Mouse (Mus musculus): ENCODE measurements around the gene Olfr524.
A peak's percentile ranks its signal among the peaks of the same experiment; 100 is the strongest.

Olfr524 gene

DNA sequence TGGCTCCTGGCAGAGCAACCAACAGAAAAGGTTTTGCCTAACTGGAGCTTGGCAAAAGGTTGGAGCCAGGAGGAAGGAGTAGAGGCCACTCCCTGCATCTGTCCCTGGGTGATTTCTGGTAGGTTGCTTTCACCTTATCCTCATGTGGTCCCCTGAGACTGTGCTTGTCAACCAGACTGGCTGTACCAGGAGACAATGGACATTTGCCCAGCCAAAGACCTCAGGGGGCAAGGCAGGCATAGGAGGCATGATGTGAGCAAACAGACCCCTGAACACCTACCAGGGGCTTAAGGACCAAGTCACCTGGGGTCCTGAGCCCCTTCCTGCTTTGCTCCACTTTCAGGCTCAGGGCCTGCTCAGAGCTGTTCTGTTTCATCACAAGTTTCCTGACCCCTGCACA, at the start of gene Olfr524:
Gene Olfr524 (minus strand): TSS at position 101 of the 400 bp plus-strand sequence.
- DNase-seq (ENCODE audit: low spot score), result no peak

GRCm38 (mm10) chr7:140253780-140254299, 48.1 kb upstream of the Olfr524 start:
- DNase-seq (ENCODE audit: low spot score), result no peak

GRCm38 (mm10) chr7:140247216-140247615, 41.5 kb upstream of the Olfr524 start, which contains the start of gene 5830411N06Rik:
5830411N06Rik (plus strand) TSS chr7:140247284.
- no peak for DNase-seq (ENCODE audit: low spot score)

DNA sequence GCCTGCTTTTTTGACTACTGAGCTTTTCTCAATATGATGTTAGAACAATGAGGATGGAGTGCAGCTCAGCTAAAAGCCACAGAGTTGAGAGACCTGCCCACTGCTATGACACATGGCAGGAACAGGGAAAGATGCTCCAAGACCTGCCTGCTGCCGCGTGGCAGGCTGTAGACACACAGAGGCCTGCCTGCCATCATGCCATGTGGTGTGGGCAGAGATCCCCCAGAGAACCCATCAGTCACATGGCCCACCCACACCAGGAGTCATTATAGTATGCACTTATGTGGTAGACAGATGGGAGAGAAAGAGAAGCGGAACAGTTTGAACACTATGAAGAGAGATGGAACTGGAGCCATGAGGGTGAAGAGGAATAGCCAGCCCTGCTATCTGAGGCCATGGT, 27.9 kb upstream of the Olfr524 start:
- DNase-seq (ENCODE audit: low spot score), result no peak

DNA sequence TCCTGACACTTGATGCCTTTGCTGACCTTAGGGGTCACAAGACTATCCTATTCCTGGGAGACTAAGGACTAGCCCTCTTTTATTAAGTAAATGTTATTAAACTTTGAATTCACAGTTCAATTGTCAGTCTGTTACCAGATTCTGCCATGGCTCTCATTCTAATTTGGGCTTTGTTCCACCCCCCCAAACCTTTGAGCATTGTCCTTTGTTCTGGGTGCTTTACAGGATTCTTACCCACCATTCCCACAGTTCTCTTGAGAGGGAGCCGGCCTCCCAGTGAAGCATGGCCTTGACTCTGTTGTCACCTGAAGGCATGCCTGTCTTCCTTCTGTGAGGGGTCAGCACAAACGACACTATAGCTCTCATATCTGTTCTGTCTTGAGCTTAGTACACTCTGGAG, 25.3 kb upstream of the Olfr524 start:
- DNase-seq (ENCODE audit: low spot score), result no peak

DNA sequence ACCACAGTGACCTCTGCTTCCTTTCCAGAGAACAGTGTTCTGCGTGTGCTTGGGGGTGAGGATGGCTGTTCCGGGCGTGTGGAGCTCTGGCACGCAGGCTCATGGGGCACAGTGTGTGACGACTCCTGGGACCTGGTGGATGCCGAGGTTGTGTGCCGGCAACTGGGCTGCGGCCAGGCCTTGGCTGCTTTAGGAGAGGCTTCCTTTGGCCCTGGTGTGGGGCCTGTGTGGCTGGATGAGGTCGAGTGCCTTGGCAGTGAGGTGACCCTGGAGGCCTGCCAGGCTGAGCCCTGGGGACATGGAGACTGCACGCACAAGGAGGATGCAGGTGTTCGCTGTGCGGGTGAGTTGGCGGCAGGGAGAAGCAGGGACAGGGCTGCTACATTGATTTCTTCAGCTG, 22.7 kb upstream of the Olfr524 start:
- no peak for DNase-seq (ENCODE audit: low spot score)

DNA sequence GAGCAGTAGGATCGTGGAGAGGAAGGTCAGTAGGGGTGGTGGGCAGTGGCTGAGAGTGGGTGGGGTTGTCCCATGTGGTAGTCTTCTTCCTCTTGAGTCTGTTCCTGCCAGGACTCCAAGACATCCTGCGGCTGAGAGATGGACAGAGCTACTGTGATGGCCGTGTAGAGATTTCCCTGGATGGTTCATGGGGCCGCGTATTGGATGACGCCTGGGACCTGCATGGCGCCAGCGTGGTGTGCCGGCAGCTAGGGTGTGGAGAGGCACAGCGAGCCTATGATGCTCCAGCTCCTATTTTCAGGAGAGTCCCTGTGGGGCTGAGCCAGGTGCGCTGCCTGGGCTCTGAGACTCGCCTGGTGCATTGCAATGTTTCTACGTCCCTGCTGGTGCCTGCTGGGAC, 18.4 kb upstream of the Olfr524 start:
- DNase-seq (ENCODE audit: low spot score), result no peak

GRCm38 (mm10) chr7:140220375-140220774, 14.6 kb upstream of the Olfr524 start:
- DNase-seq (ENCODE audit: low spot score), result no peak

GRCm38 (mm10) chr7:140219268-140219667, 13.5 kb upstream of the Olfr524 start:
- no peak for DNase-seq (ENCODE audit: low spot score)

DNA sequence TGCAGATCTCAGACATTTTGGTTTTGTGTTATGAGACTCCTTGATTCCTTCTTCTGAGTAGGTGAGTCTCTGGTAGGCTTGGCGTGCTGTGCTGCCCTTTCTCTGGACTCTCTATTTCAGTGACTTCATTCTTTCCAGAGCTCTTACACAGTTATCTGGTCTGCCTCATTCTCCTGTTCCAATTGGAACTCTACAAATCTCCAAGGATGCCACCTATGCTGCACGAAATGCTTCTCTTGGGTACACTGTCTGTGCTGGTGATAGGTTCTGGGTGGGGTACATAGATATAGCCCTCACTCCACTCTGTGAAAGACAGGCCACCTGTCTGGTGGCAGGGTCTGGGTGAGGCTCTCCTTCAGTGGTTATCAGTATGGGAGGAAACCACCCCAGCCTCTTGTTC, 12.2 kb upstream of the Olfr524 start, which contains the start of gene Cd163l1:
Gene Cd163l1 (plus strand): TSS at position 301 of the 400 bp plus-strand sequence.
- DNase-seq (ENCODE audit: low spot score), result no peak

GRCm38 (mm10) chr7:140213841-140214240, 8.1 kb upstream of the Olfr524 start:
- no peak for DNase-seq (ENCODE audit: low spot score)

DNA sequence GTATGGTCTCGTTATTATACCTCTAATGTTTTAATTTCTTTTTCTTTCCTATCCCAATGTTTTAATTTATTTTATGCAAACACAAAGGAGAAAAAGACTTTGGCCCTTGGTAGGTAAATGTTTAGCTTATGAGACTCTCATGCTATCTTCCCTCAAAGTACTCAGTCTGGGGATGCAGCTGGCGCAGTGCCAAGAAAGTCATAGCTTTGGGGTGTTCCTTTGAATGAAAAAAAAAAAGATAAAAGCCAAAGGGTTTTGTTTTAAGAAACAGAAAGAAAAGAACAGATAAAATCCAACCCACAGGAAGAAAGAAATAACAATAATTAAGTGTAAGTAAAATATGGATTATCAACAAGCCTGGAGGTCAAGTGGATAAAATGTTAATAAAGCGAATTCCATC, 2.9 kb upstream of the Olfr524 start:
- no peak for DNase-seq (ENCODE audit: low spot score)

GRCm38 (mm10) chr7:140208153-140208552, 2.4 kb upstream of the Olfr524 start:
- DNase-seq (ENCODE audit: low spot score), result no peak

DNA sequence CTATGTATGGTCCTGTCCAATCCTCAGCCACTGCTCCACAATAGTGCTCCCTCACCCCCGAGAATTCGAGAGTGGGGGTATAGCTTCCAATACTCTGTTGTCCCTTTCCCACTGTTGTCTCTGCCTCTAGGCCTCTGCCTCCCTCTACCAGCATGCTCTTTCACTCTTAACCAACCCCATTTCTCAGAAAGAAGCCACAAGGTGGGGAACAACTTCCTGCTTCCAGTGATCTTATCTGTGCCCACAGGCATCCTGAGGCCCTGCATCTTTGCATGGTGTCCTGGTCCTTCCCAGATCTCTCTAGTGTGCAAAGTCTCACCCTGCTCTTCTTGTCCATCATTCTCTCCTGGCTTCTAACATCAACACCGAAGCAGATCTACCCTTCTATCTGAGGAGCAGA, 1.1 kb upstream of the Olfr524 start:
- DNase-seq (ENCODE audit: low spot score), result no peak

- DNase-seq (ENCODE audit: low spot score), result no peak
These were observed 4.7 kb downstream of the Olfr524 start for GRCm38 (mm10) chr7:140201090-140201489.

GRCm38 (mm10) chr7:140196002-140196401, 9.8 kb downstream of the Olfr524 start:
- no peak for DNase-seq (ENCODE audit: low spot score)

GRCm38 (mm10) chr7:140194031-140194430, 11.7 kb downstream of the Olfr524 start:
- no peak for DNase-seq (ENCODE audit: low spot score)

DNA sequence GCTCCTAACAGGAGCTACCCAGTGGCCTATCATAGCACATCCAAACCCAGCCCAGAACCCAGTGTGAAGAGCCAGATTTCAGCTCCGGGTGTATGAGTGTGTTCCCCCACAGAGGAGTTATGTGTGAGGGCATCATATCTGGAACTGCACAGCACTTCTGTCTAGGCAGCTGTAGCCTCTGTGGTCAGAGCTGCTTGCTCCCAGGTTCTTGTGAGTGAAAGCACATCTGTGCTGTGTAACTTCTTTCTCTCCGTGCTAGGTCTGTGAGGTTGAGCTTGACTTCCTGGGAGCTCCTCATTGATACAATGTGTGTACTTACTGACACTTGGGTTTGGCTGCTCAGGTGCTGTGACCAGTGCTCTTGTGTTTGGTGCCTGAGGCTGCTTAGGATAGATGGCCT, 12.9 kb downstream of the Olfr524 start:
- no peak for DNase-seq (ENCODE audit: low spot score)

GRCm38 (mm10) chr7:140192445-140192844, 13.3 kb downstream of the Olfr524 start:
- DNase-seq (ENCODE audit: low spot score), result no peak

DNA sequence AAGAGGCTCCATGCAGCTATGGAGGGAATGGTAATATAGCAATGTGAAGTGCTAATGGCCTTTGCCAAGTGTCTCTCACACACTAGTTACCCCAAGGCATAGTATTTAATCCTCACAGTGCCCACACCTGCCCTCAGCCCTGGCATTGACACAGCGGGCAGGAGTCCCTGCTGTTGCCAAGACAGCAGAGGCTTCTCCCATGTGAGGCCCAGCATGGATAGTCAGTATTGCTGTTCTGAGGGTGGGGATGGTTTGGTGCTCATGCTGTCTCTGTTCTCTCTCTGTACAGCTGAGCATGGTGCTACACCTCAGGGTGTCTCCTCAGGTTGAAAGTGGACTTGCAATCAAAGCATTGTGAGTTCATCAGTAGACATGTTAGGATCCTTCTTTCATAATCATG, 15.3 kb downstream of the Olfr524 start:
- no peak for DNase-seq (ENCODE audit: low spot score)

- peak; percentile 70 for DNase-seq (ENCODE audit: low spot score)
These were observed 17.1 kb downstream of the Olfr524 start for GRCm38 (mm10) chr7:140188391-140189328.

DNA sequence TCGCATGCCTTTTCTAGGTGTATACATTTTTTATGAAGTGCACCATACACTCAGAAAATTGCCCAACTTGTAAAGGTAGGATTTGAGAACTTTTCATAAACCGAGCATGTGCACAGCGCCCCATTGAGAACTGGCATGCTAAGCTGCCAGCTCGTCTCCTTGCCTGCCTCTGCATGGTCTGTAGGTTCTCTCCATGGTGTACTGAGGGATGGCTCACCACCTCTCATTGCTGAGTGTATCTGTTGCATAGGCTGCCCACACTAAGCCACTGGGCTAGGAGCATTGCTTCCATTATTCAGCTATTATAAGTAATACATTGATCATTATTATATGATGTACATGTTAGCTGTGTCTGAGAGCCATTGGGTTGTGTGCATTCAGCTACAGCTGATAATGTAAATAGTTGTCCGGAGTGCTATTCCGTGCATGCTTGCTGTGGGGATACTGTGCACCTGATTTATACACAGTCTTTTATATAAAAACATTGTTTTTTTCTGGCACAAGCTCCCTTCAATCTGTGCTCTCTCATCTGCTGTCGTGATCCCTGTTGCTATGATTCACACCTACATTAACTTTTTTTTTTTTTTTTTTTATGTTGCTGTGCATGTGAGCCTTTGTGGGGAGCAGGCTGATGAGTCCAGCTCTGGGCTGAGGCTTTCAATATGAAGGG, 17.9 kb downstream of the Olfr524 start:
- no peak for DNase-seq (ENCODE audit: low spot score)

All from retina, embryonic 14.5 days (tissue).